Mouse (Mus musculus) embryonic facial prominence, embryonic 12.5 days (tissue): ENCODE data around the gene Etnk1. TPM values are rescaled to one million over a fixed set of nuclear protein-coding genes. Genes with fewer than 3 reads are reported as not detected.
A peak's percentile ranks its signal among the peaks of the same experiment; 100 is the strongest.
"Not testable (repeated sequence)": the region's sequence is repeated elsewhere in the genome, so short reads cannot be mapped to it uniquely, and the experiment has no call there.

ENCODE experiments used
- ATAC-seq: fragments of 200-750 bp; cut with Nextera tagmentation; 2 replicates; pipeline ENCODE4 v1.8.0; 2017; ENCODE audit not compliant: insufficient number of reproducible peaks, insufficient read depth, low FRiP score, low TSS enrichment
- H3K27ac ChIP-seq: fragments of 300-500 bp; sonication (generic); 2 replicates; pipeline ENCODE4 v1.5.1; 2016; ENCODE audit warnings: mild to moderate bottlenecking
- H3K27me3 ChIP-seq: fragments of 300-500 bp; sonication (generic); 2 replicates; pipeline ENCODE4 v1.6.1; 2016; ENCODE audit warnings: mild to moderate bottlenecking, moderate library complexity
- H3K36me3 ChIP-seq: fragments of 300-500 bp; sonication (generic); 2 replicates; pipeline ENCODE4 v1.6.1; 2016; ENCODE audit warnings: mild to moderate bottlenecking
- H3K4me1 ChIP-seq: fragments of 300-500 bp; sonication (generic); 2 replicates; pipeline ENCODE4 v1.6.1; 2016
- H3K4me2 ChIP-seq: fragments of 300-500 bp; sonication (generic); replicated peaks from 2 replicates; pipeline ENCODE4 v1.6.1; 2016; ENCODE audit warnings: mild to moderate bottlenecking, moderate library complexity
- H3K4me3 ChIP-seq: fragments of 300-500 bp; sonication (generic); 2 replicates; pipeline ENCODE4 v1.5.1; 2016; ENCODE audit warnings: mild to moderate bottlenecking
- H3K9ac ChIP-seq: fragments of 300-500 bp; sonication (generic); 2 replicates; pipeline ENCODE4 v1.6.1; 2016; ENCODE audit warnings: mild to moderate bottlenecking, moderate library complexity
- H3K9me3 ChIP-seq: fragments of 300-500 bp; sonication (generic); 2 replicates; pipeline ENCODE4 v1.6.1; 2016; ENCODE audit warnings: mild to moderate bottlenecking, moderate library complexity
- WGBS: fragments of 180-500 bp; shearing (Covaris S2); methylation state at CpG from one replicate; pipeline ENCODE4 v1.1.7; 2016; 5-methylcytosine and 5-hydroxymethylcytosine counted together
- polyA plus RNA-seq: library from polyadenylated mRNA; unstranded; fragments of >200 nt; fragmentation: Nextera tagmentation; extraction: Ambion mirVana; gene quantifications from 2 replicates; pipeline ENCODE4 v1.2.1, GENCODE M21; 2016

Gene Etnk1
- polyA plus RNA-seq, 1 experiment from 2014 or later = 30.7 TPM

DNA sequence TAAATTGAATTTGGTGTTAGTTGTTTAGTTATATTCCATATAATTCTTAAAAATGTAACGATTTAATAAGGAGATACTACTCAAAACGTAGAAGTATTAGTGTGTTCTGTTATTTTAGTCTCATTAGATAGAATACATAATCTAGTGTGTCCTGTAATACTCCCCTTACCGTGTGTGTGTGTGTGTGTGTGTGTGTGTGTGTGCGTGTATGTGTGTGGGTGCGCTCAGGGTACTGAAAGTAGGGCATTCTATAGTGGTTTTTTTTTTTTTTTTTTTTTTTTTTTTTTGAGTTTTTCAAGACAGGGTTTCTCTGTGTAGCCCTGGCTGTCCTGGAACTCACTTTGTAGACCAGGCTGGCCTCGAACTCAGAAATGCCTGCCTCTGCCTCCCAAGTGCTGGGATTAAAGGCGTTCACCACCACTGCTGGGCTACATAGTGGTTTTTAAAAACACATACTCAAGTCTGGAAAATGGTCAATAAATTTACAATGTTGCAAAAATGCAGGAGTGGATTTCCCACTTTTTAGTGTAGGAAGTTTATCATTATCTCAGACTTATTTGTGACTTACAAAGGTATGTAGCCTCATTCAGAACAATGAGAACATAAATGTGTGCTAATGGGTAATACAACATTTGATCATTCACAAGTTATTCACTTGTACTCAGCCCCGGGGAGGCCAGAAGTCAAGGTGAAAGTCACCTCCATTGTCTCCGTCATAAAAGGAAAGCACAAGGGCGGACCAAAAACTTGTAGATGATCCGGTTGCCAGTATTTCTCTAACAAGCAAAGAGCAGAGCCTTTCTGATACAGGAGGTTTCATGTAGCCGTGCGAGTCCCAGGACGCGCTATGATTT lies 1.4 kb upstream of the Etnk1 start:
- WGBS = 59% methylated on average over 15 of the region's 15 CpGs
- Histone ChIP-seq H3K27ac (0 out of 2 replicates have a peak overlapping the region, but pooled peaks have one; percentile 88), H3K4me3 (peak overlapping the region; percentile 86; the same call in 1 of the 2 replicates), H3K9me3 (no peaks in the 10 kb centered on the region), H3K9ac (no peak overlapping the region; the same call in 1 of the 2 replicates), H3K36me3 (no peaks in the 10 kb centered on the region), H3K27me3 (no peaks in the 10 kb centered on the region), H3K4me1 (peaks cover 18% of the 10 kb centered on the region), H3K4me2 (peak overlapping the region; percentile 79)
- no peak for ATAC-seq

DNA sequence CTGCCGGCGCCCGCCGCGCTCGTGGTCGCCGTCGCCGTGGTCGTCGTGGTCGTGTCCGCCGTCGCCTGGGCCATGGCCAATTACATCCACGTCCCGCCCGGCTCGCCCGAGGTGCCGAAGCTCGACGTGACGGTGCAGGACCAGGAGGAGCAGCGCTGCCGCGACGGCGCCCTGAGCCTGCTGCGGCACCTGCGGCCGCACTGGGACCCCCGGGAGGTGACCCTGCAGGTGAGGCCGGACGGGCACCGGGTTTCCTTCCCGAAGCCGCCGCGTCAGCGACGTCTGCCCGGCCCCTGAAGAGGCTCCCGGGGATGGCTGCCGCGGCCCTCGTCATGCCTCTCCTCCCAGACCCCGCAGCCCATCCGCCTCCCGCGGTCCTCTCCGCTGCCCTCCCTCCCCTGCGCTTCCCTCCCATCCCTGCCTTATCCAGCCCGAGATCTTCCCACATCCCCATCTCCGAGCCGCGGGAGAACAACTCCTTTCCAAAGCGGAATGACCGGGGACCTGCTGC lies 443 bp downstream of the Etnk1 start:
- Histone ChIP-seq H3K4me3 (peak overlapping the region; percentile 86), H3K27ac (peak overlapping the region; percentile 88), H3K36me3 (no peaks in the 10 kb centered on the region), H3K4me1 (peaks cover 27% of the 10 kb centered on the region), H3K9ac (peak overlapping the region; percentile 88), H3K9me3 (no peaks in the 10 kb centered on the region), H3K4me2 (peak overlapping the region; percentile 79), H3K27me3 (no peaks in the 10 kb centered on the region)
- WGBS = under 1% methylated on average over 60 of the region's 60 CpGs
- ATAC-seq = peak; percentile 44

- peak overlapping the region; percentile 86 for H3K4me3 ChIP-seq
- no peaks in the 10 kb centered on the region for H3K27me3 ChIP-seq
- H3K4me2 ChIP-seq = peak overlapping the region; percentile 79
- H3K9me3 ChIP-seq = no peaks in the 10 kb centered on the region
- no peak for ATAC-seq
- H3K4me1 ChIP-seq = peaks cover 27% of the 10 kb centered on the region
- peaks cover 5% of the 10 kb centered on the region; the same call in 1 of the 2 replicates for H3K36me3 ChIP-seq
- 28% methylated on average over 6 of the region's 6 CpGs for WGBS
- peak overlapping the region; percentile 88; the same call in 1 of the 2 replicates for H3K27ac ChIP-seq
- H3K9ac ChIP-seq = peak overlapping the region; percentile 88
These were observed 1.1 kb downstream of the Etnk1 start for GRCm38 (mm10) chr6:143167981-143168674.

DNA sequence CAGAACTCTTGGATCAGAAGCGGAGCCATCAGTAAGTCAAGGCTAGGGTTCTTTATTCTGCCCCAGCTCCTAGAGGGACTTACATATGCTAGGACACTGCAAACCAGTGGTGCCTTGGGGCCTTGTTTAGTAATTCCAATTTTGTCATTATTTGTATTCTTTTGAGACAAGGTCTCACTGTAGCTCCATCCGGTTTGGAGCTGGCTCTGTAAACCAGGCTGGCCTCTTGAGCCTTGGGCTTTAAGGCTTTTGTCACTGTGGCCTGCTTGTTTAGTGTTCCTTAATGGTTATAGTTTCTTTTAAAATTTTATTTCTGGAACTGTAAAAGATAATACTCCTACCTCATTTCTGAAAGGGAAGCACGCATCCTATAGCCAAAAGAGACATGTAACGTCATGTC lies 2.4 kb downstream of the Etnk1 start:
- Histone ChIP-seq H3K36me3 (peaks cover 8% of the 10 kb centered on the region; the same call in 1 of the 2 replicates), H3K27me3 (no peaks in the 10 kb centered on the region), H3K27ac (no peak overlapping the region), H3K9ac (no peak overlapping the region), H3K4me3 (0 out of 2 replicates have a peak overlapping the region, but pooled peaks have one; percentile 86), H3K4me2 (peak overlapping the region; percentile 79), H3K9me3 (no peaks in the 10 kb centered on the region), H3K4me1 (peaks cover 30% of the 10 kb centered on the region)
- ATAC-seq = no peak
- 78% methylated on average over 4 of the region's 4 CpGs for WGBS

DNA sequence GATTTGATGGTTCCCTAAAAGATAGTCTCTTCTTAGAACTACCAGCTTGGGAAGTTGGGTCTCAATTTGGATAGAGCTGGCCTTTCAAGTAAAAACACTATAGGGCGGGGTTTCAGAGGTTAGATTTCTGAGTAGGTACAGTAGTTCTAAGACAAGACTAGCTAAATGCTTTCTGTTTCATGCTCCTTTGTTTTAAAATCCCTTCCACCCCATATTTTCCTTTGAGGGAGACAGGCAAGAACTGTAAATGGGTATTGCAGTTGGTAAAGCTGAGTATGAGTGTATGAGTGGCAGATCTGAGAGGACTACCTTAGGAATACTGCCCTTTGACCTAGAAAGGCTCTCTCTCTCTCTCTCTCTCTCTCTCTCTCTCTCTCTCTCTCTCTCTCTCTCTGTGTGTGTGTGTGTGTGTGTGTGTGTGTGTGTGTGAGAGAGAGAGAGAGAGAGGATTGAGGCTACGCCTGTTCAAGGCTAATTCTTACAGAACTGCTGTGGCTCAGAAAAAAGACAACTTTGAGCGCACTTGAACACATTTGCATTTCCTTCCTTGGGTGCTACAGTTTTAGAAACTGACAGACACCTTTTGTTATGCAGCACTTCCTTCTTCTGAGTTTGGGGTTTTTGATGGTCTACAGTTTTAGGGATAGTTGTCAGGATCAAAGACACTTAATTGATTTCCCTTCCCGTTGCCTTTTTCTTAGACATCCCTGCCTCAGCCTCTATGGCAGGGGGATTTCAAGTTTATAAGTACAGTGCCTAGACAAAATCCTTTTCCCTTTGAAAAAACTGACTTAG lies 3.3 kb downstream of the Etnk1 start:
- H3K4me1 ChIP-seq = peaks cover 38% of the 10 kb centered on the region
- H3K27me3 ChIP-seq = no peaks in the 10 kb centered on the region
- H3K27ac ChIP-seq = no peak overlapping the region
- no peaks in the 10 kb centered on the region for H3K9me3 ChIP-seq
- no peak for ATAC-seq
- no peak overlapping the region for H3K4me3 ChIP-seq
- no peak overlapping the region for H3K4me2 ChIP-seq
- no peak overlapping the region for H3K9ac ChIP-seq
- peaks cover 8% of the 10 kb centered on the region; the same call in 1 of the 2 replicates for H3K36me3 ChIP-seq
- 86% methylated on average over 4 of the region's 4 CpGs for WGBS

DNA sequence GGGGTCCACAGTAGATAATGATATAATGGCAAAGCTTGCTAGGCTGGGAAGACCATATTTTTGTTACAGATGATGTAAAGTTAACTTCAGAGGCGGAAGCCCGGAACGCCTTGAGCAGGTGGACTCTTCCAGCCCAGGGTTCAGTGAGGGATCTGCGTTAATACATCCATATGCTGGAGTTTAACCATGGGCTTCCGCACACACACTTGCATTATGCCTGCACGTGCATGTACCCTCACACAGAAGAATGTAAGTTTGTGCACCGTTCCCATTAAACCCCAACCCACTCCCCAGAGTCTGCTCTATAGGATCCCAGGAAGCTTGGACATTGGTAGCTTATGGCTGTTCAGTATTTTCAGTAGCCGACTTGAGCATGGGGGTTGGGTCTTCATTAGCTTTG lies 4.0 kb downstream of the Etnk1 start:
- Histone ChIP-seq H3K4me3 (no peak overlapping the region), H3K27ac (0 out of 2 replicates have a peak overlapping the region, but pooled peaks have one; percentile 74), H3K36me3 (peaks cover 8% of the 10 kb centered on the region; the same call in 1 of the 2 replicates), H3K9me3 (no peaks in the 10 kb centered on the region), H3K9ac (no peak overlapping the region), H3K4me1 (peaks cover 35% of the 10 kb centered on the region), H3K4me2 (no peak overlapping the region), H3K27me3 (no peaks in the 10 kb centered on the region)
- no peak for ATAC-seq
- 92% methylated on average over 8 of the region's 8 CpGs for WGBS

DNA sequence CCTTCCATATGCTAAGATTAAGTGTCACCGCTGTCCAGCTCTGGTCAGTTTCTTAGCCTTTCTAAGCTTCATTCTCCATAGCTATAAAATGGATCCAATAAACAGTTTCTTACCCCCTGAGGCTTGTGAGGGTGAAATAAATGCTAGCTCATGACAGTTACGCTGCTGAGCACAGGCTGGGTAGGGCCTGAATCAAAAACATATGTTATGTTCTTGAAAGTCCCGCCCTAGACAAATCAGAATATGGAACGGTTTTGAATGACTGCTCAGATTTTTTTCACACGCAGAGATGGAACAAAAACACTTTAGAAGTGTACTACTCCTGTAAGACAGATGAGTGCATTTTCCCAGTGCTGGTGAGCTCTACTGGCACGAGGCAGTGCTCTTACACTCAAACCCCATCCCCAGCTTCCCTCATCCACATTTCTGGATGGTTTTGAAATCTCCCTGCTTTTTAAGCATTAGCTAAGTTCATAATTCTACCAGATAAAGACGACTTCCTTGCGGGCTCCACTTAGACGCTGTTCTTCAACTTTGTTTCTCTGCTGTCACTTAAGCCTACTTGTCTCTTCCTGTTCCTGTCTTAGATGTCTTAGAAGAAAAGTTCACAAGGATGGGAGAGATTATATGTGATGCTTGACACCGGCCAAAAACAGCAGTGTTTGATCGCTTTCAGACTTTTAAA lies 4.9 kb downstream of the Etnk1 start:
- no peak for ATAC-seq
- Histone ChIP-seq H3K36me3 (peaks cover 8% of the 10 kb centered on the region; the same call in 1 of the 2 replicates), H3K4me3 (no peak overlapping the region), H3K4me1 (peaks cover 35% of the 10 kb centered on the region), H3K4me2 (no peak overlapping the region), H3K27ac (peak overlapping the region; percentile 74), H3K27me3 (no peaks in the 10 kb centered on the region), H3K9ac (no peak overlapping the region), H3K9me3 (no peaks in the 10 kb centered on the region)
- 45% methylated on average over 11 of the region's 11 CpGs for WGBS

GRCm38 (mm10) chr6:143172683-143173082 lies 5.7 kb downstream of the Etnk1 start:
- peaks cover 35% of the 10 kb centered on the region for H3K4me1 ChIP-seq
- ATAC-seq, H3K27ac ChIP-seq, H3K36me3 ChIP-seq, H3K9me3 ChIP-seq, H3K4me2 ChIP-seq, H3K27me3 ChIP-seq, H3K9ac ChIP-seq, H3K4me3 ChIP-seq: not testable (repeated sequence)
- 88% methylated on average over 4 of the region's 4 CpGs for WGBS

- WGBS = 99% methylated on average over 4 of the region's 4 CpGs
- no peak overlapping the region for H3K4me3 ChIP-seq
- no peaks in the 10 kb centered on the region for H3K27me3 ChIP-seq
- peaks cover 10% of the 10 kb centered on the region; the same call in 1 of the 2 replicates for H3K36me3 ChIP-seq
- H3K27ac ChIP-seq = no peak overlapping the region
- H3K9ac ChIP-seq = no peak overlapping the region
- H3K4me1 ChIP-seq = peaks cover 25% of the 10 kb centered on the region
- no peaks in the 10 kb centered on the region for H3K9me3 ChIP-seq
- ATAC-seq = no peak
- no peak overlapping the region for H3K4me2 ChIP-seq
These were observed 7.2 kb downstream of the Etnk1 start for GRCm38 (mm10) chr6:143174226-143174625.

GRCm38 (mm10) chr6:143174906-143175656 lies 8.1 kb downstream of the Etnk1 start:
- Histone ChIP-seq H3K4me3 (no peak overlapping the region), H3K4me1 (peaks cover 20% of the 10 kb centered on the region), H3K27me3 (no peaks in the 10 kb centered on the region), H3K27ac (peak overlapping the region; percentile 67), H3K9me3 (no peaks in the 10 kb centered on the region), H3K9ac (no peak overlapping the region), H3K36me3 (peaks cover 15% of the 10 kb centered on the region; the same call in 1 of the 2 replicates), H3K4me2 (no peak overlapping the region)
- WGBS = 37% methylated on average over 3 of the region's 3 CpGs
- peak; percentile 53 for ATAC-seq
